Mouse (Mus musculus) limb, embryonic 10.5 days (tissue): ENCODE measurements around the gene Tnfrsf9. TPM values are rescaled to one million over a fixed set of nuclear protein-coding genes. Genes with fewer than 3 reads are reported as not detected.
A peak's percentile ranks its signal among the peaks of the same experiment; 100 is the strongest.
"Not testable (repeated sequence)": the region's sequence is repeated elsewhere in the genome, so short reads cannot be mapped to it uniquely, and the experiment has no call there.

Experiments used
- DNase-seq: peaks from one replicate; pipeline ENCODE4 v3.0.0-alpha.2; 2017; ENCODE audit warnings: low spot score
- H3K27ac ChIP-seq: fragments of 300-500 bp; sonication (generic); 2 replicates; pipeline ENCODE4 v1.5.1; 2016; ENCODE audit warnings: mild to moderate bottlenecking
- H3K27me3 ChIP-seq: fragments of 300-500 bp; sonication (generic); 2 replicates; pipeline ENCODE4 v1.6.1; 2016; ENCODE audit warnings: low read depth, mild to moderate bottlenecking; ENCODE audit not compliant: poor library complexity, severe bottlenecking
- H3K36me3 ChIP-seq: fragments of 300-500 bp; sonication (generic); 2 replicates; pipeline ENCODE4 v1.6.1; 2016; ENCODE audit warnings: mild to moderate bottlenecking, moderate library complexity
- H3K4me1 ChIP-seq: fragments of 300-500 bp; sonication (generic); 2 replicates; pipeline ENCODE4 v1.6.1; 2016
- H3K4me3 ChIP-seq: fragments of 300-500 bp; sonication (generic); 2 replicates; pipeline ENCODE4 v1.5.1; 2016; ENCODE audit warnings: mild to moderate bottlenecking, moderate library complexity
- H3K9me3 ChIP-seq: fragments of 300-500 bp; sonication (generic); replicated peaks from 2 replicates; pipeline ENCODE4 v1.6.1; 2016; ENCODE audit warnings: mild to moderate bottlenecking
- WGBS: fragments of 180-500 bp; shearing (Covaris S2); methylation state at CpG from one replicate; pipeline ENCODE4 v1.1.7; 2016; 5-methylcytosine and 5-hydroxymethylcytosine counted together
- polyA plus RNA-seq: library from polyadenylated mRNA; unstranded; fragments of >200 nt; fragmentation: Nextera tagmentation; extraction: Ambion mirVana; gene quantifications from 2 replicates; pipeline ENCODE4 v1.2.1, GENCODE M21; 2016

The Tnfrsf9 gene
- polyA plus RNA-seq: 0.59 and 1.1 TPM in 2 replicates

GRCm38 (mm10) chr4:150914290-150914733 is at the start of gene Tnfrsf9, which contains the start of gene Park7:
Gene Tnfrsf9, plus strand, starts transcription at chr4:150914562.
Gene Park7, minus strand, starts transcription at chr4:150914437.
- under 1% methylated on average over 48 of the region's 48 CpGs for WGBS
- DNase-seq: peak; percentile 98
- peaks cover 29% of the 10 kb centered on the region for H3K4me1 ChIP-seq

GRCm38 (mm10) chr4:150865371-150865770 is 49.0 kb upstream of the Tnfrsf9 start:
- Histone ChIP-seq H3K4me3 (no peak overlapping the region), H3K36me3 (peaks cover 48% of the 10 kb centered on the region), H3K27me3 (no peaks in the 10 kb centered on the region), H3K4me1 (peaks cover 15% of the 10 kb centered on the region; the same call in 1 of the 2 replicates), H3K27ac (no peak overlapping the region), H3K9me3 (no peaks in the 10 kb centered on the region)
- no peak for DNase-seq

More at GRCm38 (mm10) chr4:150914290-150914733, at the start of gene Tnfrsf9, which contains the start of gene Park7:
- peak within 1 kb of the TSS; percentile 77 for H3K4me3 ChIP-seq
- H3K27me3 ChIP-seq: no peaks in the 10 kb centered on the region
- H3K36me3 ChIP-seq: no peaks in the 10 kb centered on the region
- H3K27ac ChIP-seq: peak within 1 kb of the TSS; percentile 95
- H3K9me3 ChIP-seq: no peaks in the 10 kb centered on the region

- DNase-seq: no peak
- WGBS: 94% methylated on average over 11 of the region's 11 CpGs
- H3K4me3 ChIP-seq: no peak overlapping the region
- no peaks in the 10 kb centered on the region for H3K9me3 ChIP-seq
- H3K27ac ChIP-seq: no peak overlapping the region
- peaks cover 19% of the 10 kb centered on the region for H3K4me1 ChIP-seq
- H3K36me3 ChIP-seq: peaks cover 48% of the 10 kb centered on the region
- H3K27me3 ChIP-seq: no peaks in the 10 kb centered on the region
Observed at GRCm38 (mm10) chr4:150866069-150866468, 48.3 kb upstream of the Tnfrsf9 start.

- Histone ChIP-seq H3K27me3 (no peaks in the 10 kb centered on the region), H3K27ac (no peak overlapping the region), H3K36me3 (peaks cover 48% of the 10 kb centered on the region), H3K4me1 (peaks cover 24% of the 10 kb centered on the region), H3K4me3 (no peak overlapping the region), H3K9me3 (no peaks in the 10 kb centered on the region)
- no peak for DNase-seq
- 94% methylated on average over 12 of the region's 12 CpGs for WGBS
Observed at GRCm38 (mm10) chr4:150866494-150866893, 47.9 kb upstream of the Tnfrsf9 start.

DNA sequence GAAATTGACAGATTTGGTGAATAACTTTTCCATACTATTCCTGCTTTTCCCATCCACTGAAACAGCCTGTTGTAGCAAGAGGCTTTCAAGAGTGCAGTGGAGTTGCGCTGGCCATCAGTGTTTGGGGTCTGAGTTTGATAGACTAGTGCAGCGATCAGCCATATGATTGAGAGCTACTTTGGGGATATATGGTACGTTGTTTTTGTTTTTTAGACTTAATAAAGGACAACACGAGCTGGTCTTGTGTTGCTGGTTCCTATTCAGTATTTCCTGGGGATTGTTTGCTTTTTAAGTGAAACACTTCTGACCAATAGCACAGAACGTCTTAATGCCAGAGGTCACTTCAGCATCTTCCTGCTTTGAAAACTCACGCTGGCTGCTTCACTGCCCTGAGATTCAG is 46.2 kb upstream of the Tnfrsf9 start:
- peaks cover 35% of the 10 kb centered on the region for H3K4me1 ChIP-seq
- no peak for DNase-seq
- WGBS: 87% methylated on average over 6 of the region's 6 CpGs
- H3K36me3 ChIP-seq: peaks cover 48% of the 10 kb centered on the region
- no peak overlapping the region for H3K27ac ChIP-seq
- H3K9me3 ChIP-seq: no peaks in the 10 kb centered on the region
- H3K4me3 ChIP-seq: no peak overlapping the region
- H3K27me3 ChIP-seq: no peaks in the 10 kb centered on the region

GRCm38 (mm10) chr4:150868859-150869258 is 45.5 kb upstream of the Tnfrsf9 start:
- peak overlapping the region; percentile 14; the same call in 1 of the 2 replicates for H3K27ac ChIP-seq
- H3K27me3 ChIP-seq: no peaks in the 10 kb centered on the region
- H3K4me1 ChIP-seq: peaks cover 38% of the 10 kb centered on the region
- WGBS: 92% methylated on average over 2 of the region's 2 CpGs
- peaks cover 48% of the 10 kb centered on the region for H3K36me3 ChIP-seq
- no peak overlapping the region for H3K4me3 ChIP-seq
- no peaks in the 10 kb centered on the region for H3K9me3 ChIP-seq
- DNase-seq: no peak

GRCm38 (mm10) chr4:150869276-150870197 is 44.8 kb upstream of the Tnfrsf9 start:
- Histone ChIP-seq H3K27ac (peak overlapping the region; percentile 14; the same call in 1 of the 2 replicates), H3K9me3 (no peaks in the 10 kb centered on the region), H3K36me3 (peaks cover 48% of the 10 kb centered on the region), H3K27me3 (no peaks in the 10 kb centered on the region), H3K4me3 (no peak overlapping the region), H3K4me1 (peaks cover 36% of the 10 kb centered on the region)
- DNase-seq: no peak
- 66% methylated on average over 17 of the region's 17 CpGs for WGBS

- H3K4me3 ChIP-seq: no peak overlapping the region
- no peaks in the 10 kb centered on the region for H3K27me3 ChIP-seq
- peaks cover 35% of the 10 kb centered on the region for H3K4me1 ChIP-seq
- peaks cover 38% of the 10 kb centered on the region for H3K36me3 ChIP-seq
- no peak for DNase-seq
- H3K9me3 ChIP-seq: no peaks in the 10 kb centered on the region
- peak overlapping the region; percentile 81 for H3K27ac ChIP-seq
- 82% methylated on average over 13 of the region's 13 CpGs for WGBS
Observed at GRCm38 (mm10) chr4:150870963-150871391, 43.4 kb upstream of the Tnfrsf9 start.

GRCm38 (mm10) chr4:150871392-150872138 is 42.8 kb upstream of the Tnfrsf9 start:
- Histone ChIP-seq H3K27ac (peak overlapping the region; percentile 81), H3K36me3 (peaks cover 32% of the 10 kb centered on the region), H3K27me3 (no peaks in the 10 kb centered on the region), H3K9me3 (no peaks in the 10 kb centered on the region), H3K4me1 (peaks cover 35% of the 10 kb centered on the region), H3K4me3 (no peak overlapping the region)
- DNase-seq: no peak
- 37% methylated on average over 10 of the region's 10 CpGs for WGBS

GRCm38 (mm10) chr4:150872139-150872651 is 42.2 kb upstream of the Tnfrsf9 start:
- no peak for DNase-seq
- H3K27me3 ChIP-seq: no peaks in the 10 kb centered on the region
- no peak overlapping the region for H3K4me3 ChIP-seq
- H3K4me1 ChIP-seq: peaks cover 35% of the 10 kb centered on the region
- 45% methylated on average over 9 of the region's 9 CpGs for WGBS
- peak overlapping the region; percentile 81 for H3K27ac ChIP-seq
- H3K36me3 ChIP-seq: peaks cover 25% of the 10 kb centered on the region
- no peaks in the 10 kb centered on the region for H3K9me3 ChIP-seq

- Histone ChIP-seq H3K4me1 (peaks cover 35% of the 10 kb centered on the region), H3K27me3 (no peaks in the 10 kb centered on the region), H3K36me3 (peaks cover 21% of the 10 kb centered on the region), H3K4me3 (no peak overlapping the region), H3K9me3 (no peaks in the 10 kb centered on the region), H3K27ac (peak overlapping the region; percentile 81)
- DNase-seq: no peak
- WGBS: 76% methylated on average over 8 of the region's 8 CpGs
Observed at GRCm38 (mm10) chr4:150872681-150873080, 41.7 kb upstream of the Tnfrsf9 start.

DNA sequence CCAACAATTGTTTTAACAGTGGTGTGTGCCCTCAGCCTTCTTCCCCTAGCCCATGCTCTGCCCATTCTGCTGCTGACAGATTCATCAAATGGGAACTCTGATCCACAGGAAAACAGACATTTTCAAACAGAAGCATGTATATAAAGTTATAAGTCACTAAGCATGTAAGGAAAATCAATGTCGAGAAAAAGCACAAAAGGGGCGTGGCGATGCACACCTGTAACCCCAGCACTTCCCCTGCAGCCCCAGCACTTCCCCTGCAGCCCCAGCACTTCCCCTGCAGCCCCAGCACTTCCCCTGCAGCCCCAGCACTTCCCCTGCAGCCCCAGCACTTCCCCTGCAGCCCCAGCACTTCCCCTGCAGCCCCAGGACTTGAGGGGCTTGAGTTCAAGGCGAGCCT is 39.9 kb upstream of the Tnfrsf9 start:
- DNase-seq, H3K4me3 ChIP-seq, H3K27me3 ChIP-seq, H3K27ac ChIP-seq: not testable (repeated sequence)
- Histone ChIP-seq H3K36me3 (peaks cover 15% of the 10 kb centered on the region), H3K9me3 (peaks cover 12% of the 10 kb centered on the region), H3K4me1 (peaks cover 32% of the 10 kb centered on the region)
- 75% methylated on average over 4 of the region's 4 CpGs for WGBS
